Mouse (Mus musculus): ENCODE measurements around the gene Zswim5.

- TF ChIP-seq CTCF (IDR thresholded peaks at IDR 0.05; ENCODE audit: borderline replicate concordance, control insufficient read depth, extremely low read depth, insufficient read depth, low read length, poor library complexity) (no peak), POLR2A (IDR thresholded peaks at IDR 0.05; ENCODE audit: control insufficient read depth, extremely low read depth, insufficient read depth, low read length, poor library complexity) (no peak)
Measured at GRCm38 (mm10) chr4:117010231-117010630, 133.1 kb downstream of the Zswim5 start.

Data from thymus, adult 2 months (tissue).